Mouse (Mus musculus): ENCODE results near the gene Dgcr2. TPM values are rescaled to one million over a fixed set of nuclear protein-coding genes. Genes with fewer than 3 reads are reported as not detected.

The Dgcr2 gene
- polyA plus RNA-seq, 1 experiment from 2014 or later, result 104 TPM

DNA sequence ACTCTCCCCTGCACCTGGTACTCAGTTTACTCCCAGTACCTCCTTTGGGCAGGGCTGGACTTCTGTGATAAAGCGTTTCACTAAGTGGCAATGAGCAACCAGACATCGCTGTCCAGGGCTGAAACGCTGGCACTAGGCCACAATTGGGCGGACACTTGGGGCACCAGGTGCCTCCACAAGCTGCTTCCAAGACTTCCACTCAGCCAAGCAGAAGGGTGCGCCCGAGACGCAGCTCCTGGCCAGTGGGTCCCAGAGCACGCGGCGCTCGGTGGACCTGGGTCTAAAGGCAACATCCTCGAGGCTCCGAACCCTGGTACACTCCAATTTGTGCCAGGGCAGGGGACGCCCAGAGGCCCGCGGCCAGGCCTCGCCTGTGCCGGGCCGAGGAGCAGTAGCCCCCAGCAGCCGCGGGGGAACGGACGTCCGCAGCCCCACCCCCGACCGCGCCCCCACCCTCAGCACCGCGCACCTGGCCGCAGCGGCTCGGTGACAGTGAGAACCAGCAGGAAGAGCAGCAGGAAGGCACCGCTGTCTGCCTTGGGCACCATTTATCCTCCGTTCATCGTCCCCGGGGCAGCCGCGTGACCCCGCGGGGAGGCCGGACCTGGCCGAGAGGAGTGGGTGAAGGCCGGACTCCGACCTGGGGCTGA, 7.3 kb downstream of the Dgcr2 start:
- Histone ChIP-seq H3K36me3 (ENCODE audit: control insufficient read depth, insufficient read depth, low read length) (no peaks in the 10 kb centered on the region), H3K4me2 (ENCODE audit: low read length) (peak overlapping the region; percentile 93), H3K27ac (replicated peaks; ENCODE audit: low read depth, low read length) (peak overlapping the region; percentile 97), H3K9me3 (ENCODE audit: control insufficient read depth, low read length) (no peaks in the 10 kb centered on the region), H3K27me3 (ENCODE audit: control insufficient read depth, insufficient read depth, low read length) (no peaks in the 10 kb centered on the region), H3K9ac (replicated peaks; ENCODE audit: low read length) (peak overlapping the region; percentile 99), H3K4me1 (ENCODE audit: control insufficient read depth, insufficient read depth, low read length) (peaks cover 17% of the 10 kb centered on the region), H3K4me3 (replicated peaks; ENCODE audit: low read depth, low read length) (peak overlapping the region; percentile 92)
- whole genome bisulfite sequencing, result under 1% methylated on average over 43 of the region's 44 CpGs
- ATAC-seq (ENCODE audit: low FRiP score, low TSS enrichment) (peak; percentile 63), DNase-seq (peak; percentile 67)

DNA sequence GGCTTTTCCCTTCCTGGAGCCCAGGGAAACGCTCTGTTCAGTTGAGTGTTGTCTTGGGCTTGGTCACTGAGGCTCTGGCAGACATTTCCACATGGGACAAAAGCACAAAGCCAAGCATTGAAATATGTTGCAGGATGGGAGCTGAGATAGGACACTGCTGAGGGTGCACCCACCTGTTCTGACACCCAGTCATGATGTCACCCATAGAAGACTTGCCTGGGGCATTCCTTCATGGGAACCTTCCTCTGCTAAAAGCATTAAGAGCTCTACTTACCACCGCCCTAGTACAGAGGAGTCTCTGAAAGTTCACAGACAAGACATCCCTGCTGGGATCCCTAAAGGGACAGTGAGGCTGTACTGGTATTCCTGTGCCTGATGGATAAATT, 8.0 kb downstream of the Dgcr2 start:
- Histone ChIP-seq H3K4me1 (ENCODE audit: control insufficient read depth, insufficient read depth, low read length) (peaks cover 17% of the 10 kb centered on the region), H3K4me2 (ENCODE audit: low read length) (peak overlapping the region; percentile 93), H3K9ac (replicated peaks; ENCODE audit: low read length) (peak overlapping the region; percentile 99), H3K27me3 (ENCODE audit: control insufficient read depth, insufficient read depth, low read length) (no peaks in the 10 kb centered on the region), H3K36me3 (ENCODE audit: control insufficient read depth, insufficient read depth, low read length) (no peaks in the 10 kb centered on the region), H3K4me3 (replicated peaks; ENCODE audit: low read depth, low read length) (peak overlapping the region; percentile 92), H3K27ac (replicated peaks; ENCODE audit: low read depth, low read length) (no peak overlapping the region), H3K9me3 (ENCODE audit: control insufficient read depth, low read length) (no peaks in the 10 kb centered on the region)
- DNase-seq (peak; percentile 4), ATAC-seq (ENCODE audit: low FRiP score, low TSS enrichment) (no peak)
- 55% methylated on average over 2 of the region's 2 CpGs for WGBS

DNA sequence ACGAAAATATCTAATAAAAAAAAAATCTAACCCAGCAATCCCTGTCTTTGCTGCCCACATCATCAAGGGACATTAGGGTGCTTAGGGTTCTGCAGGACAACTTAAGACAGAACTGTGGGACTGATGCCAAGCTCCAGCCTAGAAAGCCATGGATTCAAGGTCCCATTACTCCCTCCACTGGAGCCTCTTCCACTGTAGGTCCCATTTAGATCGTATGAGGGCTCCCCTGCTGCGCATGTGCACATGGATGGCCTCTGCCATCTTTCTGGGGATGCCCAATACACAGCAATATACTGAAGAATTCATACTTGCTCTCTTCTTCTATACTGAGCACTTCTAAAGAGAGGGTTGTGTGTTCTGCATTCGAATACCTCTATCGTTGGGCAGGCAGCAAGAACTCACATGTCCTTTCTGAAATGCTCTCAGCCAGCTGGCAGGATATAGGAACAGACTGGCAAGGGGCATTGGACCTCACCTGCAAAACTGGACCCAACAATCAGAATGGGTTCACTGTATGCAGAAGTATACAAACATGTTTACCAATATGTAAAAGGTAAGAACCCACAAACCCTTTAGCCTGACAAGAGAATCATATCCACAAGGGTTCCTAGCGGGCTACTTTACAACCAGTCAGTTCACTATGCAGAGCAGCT, 8.5 kb downstream of the Dgcr2 start:
- H3K4me1 ChIP-seq (ENCODE audit: control insufficient read depth, insufficient read depth, low read length), result peaks cover 17% of the 10 kb centered on the region
- no peaks in the 10 kb centered on the region for H3K27me3 ChIP-seq (ENCODE audit: control insufficient read depth, insufficient read depth, low read length)
- peak overlapping the region; percentile 99 for H3K9ac ChIP-seq (replicated peaks; ENCODE audit: low read length)
- peak overlapping the region; percentile 93 for H3K4me2 ChIP-seq (ENCODE audit: low read length)
- no peaks in the 10 kb centered on the region for H3K36me3 ChIP-seq (ENCODE audit: control insufficient read depth, insufficient read depth, low read length)
- H3K27ac ChIP-seq (replicated peaks; ENCODE audit: low read depth, low read length), result no peak overlapping the region
- ATAC-seq (ENCODE audit: low FRiP score, low TSS enrichment) (no peak), DNase-seq (no peak)
- peak overlapping the region; percentile 92 for H3K4me3 ChIP-seq (replicated peaks; ENCODE audit: low read depth, low read length)
- no peaks in the 10 kb centered on the region for H3K9me3 ChIP-seq (ENCODE audit: control insufficient read depth, low read length)
- WGBS, result 83% methylated on average over 6 of the region's 6 CpGs

DNA sequence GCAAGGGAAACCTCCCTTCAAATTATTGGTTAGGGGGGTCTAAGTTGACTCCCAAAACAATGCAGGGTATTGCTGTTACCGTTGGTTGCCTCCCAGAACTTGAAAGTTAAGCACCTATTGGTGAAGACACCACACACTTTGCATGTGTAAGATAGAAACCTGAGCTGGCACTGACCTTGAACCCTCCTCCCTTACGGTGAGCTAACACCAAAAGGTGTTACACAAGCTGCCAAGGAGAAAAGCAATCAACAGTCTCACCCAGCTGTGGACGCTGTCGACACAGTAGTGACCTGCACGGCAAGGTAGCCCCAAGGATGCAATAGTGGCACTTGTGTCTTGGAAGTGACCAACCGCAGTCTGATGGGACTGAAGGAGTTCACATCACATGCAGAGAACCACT, 14.2 kb downstream of the Dgcr2 start:
- no peak overlapping the region for H3K27ac ChIP-seq (replicated peaks; ENCODE audit: low read depth, low read length)
- DNase-seq, result no peak
- H3K27me3 ChIP-seq (ENCODE audit: control insufficient read depth, insufficient read depth, low read length), result no peaks in the 10 kb centered on the region
- H3K4me2 ChIP-seq (ENCODE audit: low read length), result no peak overlapping the region
- no peaks in the 10 kb centered on the region for H3K36me3 ChIP-seq (ENCODE audit: control insufficient read depth, insufficient read depth, low read length)
- 97% methylated on average over 6 of the region's 6 CpGs for WGBS
- no peak for ATAC-seq (ENCODE audit: low FRiP score, low TSS enrichment)
- no peak overlapping the region for H3K4me3 ChIP-seq (replicated peaks; ENCODE audit: low read depth, low read length)
- no peak overlapping the region for H3K9ac ChIP-seq (replicated peaks; ENCODE audit: low read length)
- H3K9me3 ChIP-seq (ENCODE audit: control insufficient read depth, low read length), result no peaks in the 10 kb centered on the region
- H3K4me1 ChIP-seq (ENCODE audit: control insufficient read depth, insufficient read depth, low read length), result no peaks in the 10 kb centered on the region

DNA sequence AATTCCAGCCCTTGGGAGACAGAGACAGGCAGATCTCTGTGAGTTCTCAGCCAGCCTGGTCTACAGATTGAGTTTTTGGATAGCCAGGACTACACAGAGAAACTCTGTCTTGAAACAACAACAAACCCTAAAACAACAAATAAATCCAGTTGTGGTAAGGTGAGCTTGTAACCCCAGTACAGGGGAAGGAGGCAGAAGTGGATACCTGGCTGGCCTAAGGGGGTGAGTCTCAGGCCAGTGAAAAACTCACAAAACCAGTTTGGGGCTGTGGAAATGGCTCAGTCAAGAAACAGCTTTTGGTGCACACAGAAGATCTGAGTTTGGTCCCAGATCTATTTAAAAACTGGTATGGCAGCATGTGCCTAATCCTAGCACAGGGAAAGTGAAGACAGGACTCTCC, 16.2 kb downstream of the Dgcr2 start:
- no peak for DNase-seq
- Histone ChIP-seq H3K4me3 (replicated peaks; ENCODE audit: low read depth, low read length) (no peak overlapping the region), H3K27ac (replicated peaks; ENCODE audit: low read depth, low read length) (no peak overlapping the region), H3K4me1 (ENCODE audit: control insufficient read depth, insufficient read depth, low read length) (no peaks in the 10 kb centered on the region), H3K9me3 (ENCODE audit: control insufficient read depth, low read length) (no peaks in the 10 kb centered on the region), H3K36me3 (ENCODE audit: control insufficient read depth, insufficient read depth, low read length) (no peaks in the 10 kb centered on the region), H3K27me3 (ENCODE audit: control insufficient read depth, insufficient read depth, low read length) (no peaks in the 10 kb centered on the region), H3K9ac (replicated peaks; ENCODE audit: low read length) (no peak overlapping the region), H3K4me2 (ENCODE audit: low read length) (no peak overlapping the region)
- ATAC-seq (ENCODE audit: low FRiP score, low TSS enrichment), result no peak

DNA sequence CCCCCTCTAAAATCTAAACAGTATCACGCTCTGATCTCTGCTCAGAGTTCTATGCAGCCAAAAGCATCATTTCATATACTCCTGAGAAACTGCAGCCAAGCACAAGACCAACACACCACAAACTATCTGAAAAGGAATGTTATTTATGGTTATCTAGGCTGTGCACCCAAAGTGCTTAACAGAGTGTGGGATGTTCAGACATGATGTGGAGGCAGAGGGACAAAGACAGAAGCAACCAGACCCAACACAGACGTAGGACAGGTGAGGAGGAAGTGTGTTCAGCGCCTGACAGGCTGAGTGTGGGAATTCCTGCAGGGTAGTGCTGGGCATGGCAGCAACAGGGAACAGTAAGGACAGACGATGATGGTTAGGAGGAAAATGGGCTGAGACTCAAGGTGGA, 18.8 kb downstream of the Dgcr2 start:
- no peak overlapping the region for H3K27ac ChIP-seq (replicated peaks; ENCODE audit: low read depth, low read length)
- no peak overlapping the region for H3K4me2 ChIP-seq (ENCODE audit: low read length)
- H3K27me3 ChIP-seq (ENCODE audit: control insufficient read depth, insufficient read depth, low read length), result no peaks in the 10 kb centered on the region
- 97% methylated on average over 4 of the region's 4 CpGs for WGBS
- no peak overlapping the region for H3K9ac ChIP-seq (replicated peaks; ENCODE audit: low read length)
- no peak overlapping the region for H3K4me3 ChIP-seq (replicated peaks; ENCODE audit: low read depth, low read length)
- ATAC-seq (ENCODE audit: low FRiP score, low TSS enrichment), result no peak
- no peaks in the 10 kb centered on the region for H3K4me1 ChIP-seq (ENCODE audit: control insufficient read depth, insufficient read depth, low read length)
- DNase-seq, result no peak
- H3K36me3 ChIP-seq (ENCODE audit: control insufficient read depth, insufficient read depth, low read length), result no peaks in the 10 kb centered on the region
- no peaks in the 10 kb centered on the region for H3K9me3 ChIP-seq (ENCODE audit: control insufficient read depth, low read length)

DNA sequence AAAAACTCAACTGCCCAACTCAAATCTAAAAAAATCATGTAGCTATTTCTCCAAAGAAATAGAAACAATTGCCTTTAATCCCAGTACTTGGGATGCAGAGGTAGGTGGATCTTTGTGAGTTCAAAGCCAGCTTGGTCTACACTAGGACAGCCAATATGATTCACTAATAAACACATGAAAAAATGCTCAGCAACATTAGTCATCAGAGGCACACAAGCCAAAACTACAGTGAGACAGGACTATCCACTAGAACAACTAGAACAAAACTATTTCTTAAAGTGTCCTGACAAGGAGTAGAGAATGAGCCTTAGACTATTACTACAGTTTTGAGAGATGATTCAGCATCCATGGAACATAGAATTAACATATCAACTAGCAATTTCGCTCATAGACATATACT, 22.3 kb downstream of the Dgcr2 start:
- no peak for ATAC-seq (ENCODE audit: low FRiP score, low TSS enrichment)
- no peaks in the 10 kb centered on the region for H3K9me3 ChIP-seq (ENCODE audit: control insufficient read depth, low read length)
- H3K9ac ChIP-seq (replicated peaks; ENCODE audit: low read length), result no peak overlapping the region
- peaks cover 16% of the 10 kb centered on the region for H3K36me3 ChIP-seq (ENCODE audit: control insufficient read depth, insufficient read depth, low read length)
- H3K27me3 ChIP-seq (ENCODE audit: control insufficient read depth, insufficient read depth, low read length), result no peaks in the 10 kb centered on the region
- no peak overlapping the region for H3K27ac ChIP-seq (replicated peaks; ENCODE audit: low read depth, low read length)
- H3K4me1 ChIP-seq (ENCODE audit: control insufficient read depth, insufficient read depth, low read length), result no peaks in the 10 kb centered on the region
- no peak overlapping the region for H3K4me2 ChIP-seq (ENCODE audit: low read length)
- WGBS, result 94% methylated on average over 1 of the region's 1 CpGs
- no peak overlapping the region for H3K4me3 ChIP-seq (replicated peaks; ENCODE audit: low read depth, low read length)
- no peak for DNase-seq

DNA sequence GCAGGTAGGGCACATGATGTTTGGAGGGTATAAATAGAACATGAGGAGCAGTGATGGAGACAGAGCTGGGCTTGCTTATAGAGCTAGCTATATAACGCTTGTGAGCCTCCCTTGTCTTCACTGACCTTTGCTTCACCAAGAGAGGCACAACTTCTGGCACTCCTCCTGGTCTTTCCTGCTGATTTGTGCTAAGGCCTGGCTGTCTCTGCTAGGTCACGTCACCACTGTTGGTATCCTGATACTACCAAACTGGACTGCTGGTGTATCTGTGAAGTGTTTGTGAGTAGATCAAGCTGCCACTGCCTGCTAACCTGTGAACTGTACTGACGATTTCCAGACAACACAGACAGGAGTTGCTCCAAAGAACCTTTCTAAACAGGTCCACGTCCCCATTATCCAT, 23.2 kb downstream of the Dgcr2 start:
- Histone ChIP-seq H3K27me3 (ENCODE audit: control insufficient read depth, insufficient read depth, low read length) (no peaks in the 10 kb centered on the region), H3K36me3 (ENCODE audit: control insufficient read depth, insufficient read depth, low read length) (peaks cover 24% of the 10 kb centered on the region), H3K4me1 (ENCODE audit: control insufficient read depth, insufficient read depth, low read length) (no peaks in the 10 kb centered on the region), H3K4me2 (ENCODE audit: low read length) (no peak overlapping the region), H3K4me3 (replicated peaks; ENCODE audit: low read depth, low read length) (no peak overlapping the region), H3K9me3 (ENCODE audit: control insufficient read depth, low read length) (no peaks in the 10 kb centered on the region), H3K27ac (replicated peaks; ENCODE audit: low read depth, low read length) (no peak overlapping the region), H3K9ac (replicated peaks; ENCODE audit: low read length) (no peak overlapping the region)
- ATAC-seq (ENCODE audit: low FRiP score, low TSS enrichment) (no peak), DNase-seq (no peak)
- WGBS, result 91% methylated on average over 4 of the region's 4 CpGs

DNA sequence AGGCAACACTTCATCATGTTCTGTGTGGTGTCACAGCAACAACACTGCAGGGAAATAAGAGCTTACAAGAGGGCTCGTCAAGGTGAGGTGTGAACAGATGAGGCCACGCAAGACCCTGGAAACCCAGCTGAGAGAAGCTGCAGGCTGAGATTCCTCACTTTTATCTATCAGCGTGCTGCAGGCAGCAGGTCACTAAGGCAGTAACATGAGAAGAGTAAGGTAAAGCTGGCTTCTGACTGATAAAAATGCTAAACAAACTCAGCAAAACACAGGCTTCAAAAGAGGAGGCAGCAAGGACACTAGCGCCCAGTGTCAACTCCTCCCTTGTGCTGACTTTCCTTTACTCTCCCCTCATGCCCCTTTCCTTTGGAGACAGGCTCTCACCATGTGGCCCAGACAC, 25.4 kb downstream of the Dgcr2 start:
- H3K9ac ChIP-seq (replicated peaks; ENCODE audit: low read length), result no peak overlapping the region
- no peak for DNase-seq
- 77% methylated on average over 4 of the region's 4 CpGs for WGBS

More for the DNA sequence above, 25.4 kb downstream of the Dgcr2 start:
- Histone ChIP-seq H3K36me3 (ENCODE audit: control insufficient read depth, insufficient read depth, low read length) (peaks cover 39% of the 10 kb centered on the region), H3K27ac (replicated peaks; ENCODE audit: low read depth, low read length) (no peak overlapping the region), H3K27me3 (ENCODE audit: control insufficient read depth, insufficient read depth, low read length) (no peaks in the 10 kb centered on the region), H3K4me1 (ENCODE audit: control insufficient read depth, insufficient read depth, low read length) (no peaks in the 10 kb centered on the region), H3K4me3 (replicated peaks; ENCODE audit: low read depth, low read length) (no peak overlapping the region), H3K4me2 (ENCODE audit: low read length) (no peak overlapping the region), H3K9me3 (ENCODE audit: control insufficient read depth, low read length) (no peaks in the 10 kb centered on the region)
- ATAC-seq (ENCODE audit: low FRiP score, low TSS enrichment), result no peak
